Mouse (Mus musculus) urinary bladder, postnatal 10 days (tissue): ENCODE measurements around the gene Tifab.

Source experiments
- DNase-seq: peaks from one replicate; pipeline ENCODE4 v3.0.0; 2022; ENCODE audit warnings: low spot score

Tifab gene

DNA sequence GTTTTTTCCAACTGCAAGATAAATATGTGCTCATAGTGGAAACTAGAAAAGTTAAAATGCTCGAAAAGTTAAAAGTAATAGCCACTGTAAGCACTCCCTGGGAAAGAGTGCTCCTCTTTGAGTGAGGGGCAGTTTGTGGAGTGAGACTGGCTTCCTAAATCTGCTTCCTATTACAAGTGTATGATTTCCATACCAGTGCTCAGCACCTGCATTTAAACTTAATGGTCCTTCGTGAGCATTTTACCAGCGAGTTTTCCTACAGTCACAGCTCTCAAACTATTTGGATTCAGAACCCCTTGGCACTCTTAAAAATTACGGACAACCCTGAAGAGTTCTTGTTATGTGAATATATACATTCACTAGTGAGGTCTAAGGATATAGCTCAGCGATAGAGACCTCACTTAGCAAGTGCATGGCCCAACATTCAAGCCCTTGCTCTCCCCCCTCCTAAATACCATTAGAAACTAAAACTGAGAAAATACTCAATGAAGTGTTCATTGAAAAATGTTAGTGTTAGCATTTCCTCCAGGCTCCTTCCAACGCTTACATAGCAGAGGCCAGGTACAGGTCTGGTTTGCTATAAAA lies 39.4 kb downstream of the Tifab start:
- DNase-seq, result no peak

DNA sequence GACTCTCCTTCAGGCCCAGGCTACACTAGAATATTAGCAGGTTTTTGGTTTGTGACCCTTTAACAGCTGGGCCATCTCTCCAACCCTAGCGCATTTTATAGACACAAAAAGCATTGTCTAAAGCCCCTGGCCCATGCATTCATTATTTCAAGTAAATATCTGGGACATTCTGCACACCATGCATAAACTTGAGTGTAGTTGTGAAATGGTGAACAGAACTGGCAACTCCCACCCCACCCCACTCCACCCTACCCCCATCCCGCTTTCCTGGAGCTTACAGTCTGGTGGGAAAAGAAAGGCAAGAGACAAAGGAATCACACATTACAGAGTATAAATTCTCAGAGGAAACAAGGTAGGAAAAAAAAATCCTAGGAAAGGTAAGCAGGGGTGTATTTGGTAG lies 42.5 kb downstream of the Tifab start, which contains the start of gene H2afy:
TSS of gene H2afy (minus strand) at position 162 of the 400 bp plus-strand sequence.
- no peak for DNase-seq

DNA sequence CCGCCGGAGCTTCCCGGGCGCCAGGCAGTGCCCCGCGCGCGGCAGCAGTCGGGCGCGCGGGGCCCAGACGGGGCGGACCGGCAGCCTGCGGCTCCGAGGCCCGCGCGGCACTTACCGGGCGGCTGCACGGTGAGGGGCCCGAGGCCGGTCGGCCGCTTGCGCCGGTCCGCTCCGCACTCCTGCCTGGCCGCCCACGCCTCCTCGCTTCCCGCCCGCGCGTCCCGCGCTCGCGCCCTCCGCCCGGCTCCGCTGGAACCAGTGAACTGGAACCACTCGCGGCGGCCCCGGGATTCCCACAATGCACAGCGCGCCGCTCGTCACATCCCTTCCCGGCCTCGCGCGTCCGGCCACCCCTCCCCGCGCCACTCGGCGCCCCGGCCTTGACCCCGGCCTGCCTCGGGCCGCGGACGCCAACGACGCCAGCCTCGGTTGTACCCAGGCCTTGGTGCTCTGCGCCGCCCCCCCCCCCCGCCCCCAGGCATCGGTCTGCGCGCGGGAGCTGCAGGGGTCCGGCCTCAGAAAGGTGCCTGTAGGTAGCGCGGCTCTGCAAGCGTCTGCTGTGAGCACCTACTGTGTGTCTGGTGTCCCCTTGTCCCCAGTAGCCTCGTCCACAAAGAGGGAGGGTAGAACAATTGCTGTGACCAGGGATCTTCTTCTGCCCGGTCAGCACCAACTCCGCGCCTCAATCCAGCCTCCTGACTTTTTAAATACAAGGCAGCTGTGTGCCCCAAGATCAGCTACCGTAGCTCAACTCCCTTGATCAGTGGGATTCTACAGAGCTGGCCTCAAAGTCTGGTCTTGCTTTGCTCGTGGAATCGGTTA lies 43.2 kb downstream of the Tifab start:
- peak; percentile 72 for DNase-seq

DNA sequence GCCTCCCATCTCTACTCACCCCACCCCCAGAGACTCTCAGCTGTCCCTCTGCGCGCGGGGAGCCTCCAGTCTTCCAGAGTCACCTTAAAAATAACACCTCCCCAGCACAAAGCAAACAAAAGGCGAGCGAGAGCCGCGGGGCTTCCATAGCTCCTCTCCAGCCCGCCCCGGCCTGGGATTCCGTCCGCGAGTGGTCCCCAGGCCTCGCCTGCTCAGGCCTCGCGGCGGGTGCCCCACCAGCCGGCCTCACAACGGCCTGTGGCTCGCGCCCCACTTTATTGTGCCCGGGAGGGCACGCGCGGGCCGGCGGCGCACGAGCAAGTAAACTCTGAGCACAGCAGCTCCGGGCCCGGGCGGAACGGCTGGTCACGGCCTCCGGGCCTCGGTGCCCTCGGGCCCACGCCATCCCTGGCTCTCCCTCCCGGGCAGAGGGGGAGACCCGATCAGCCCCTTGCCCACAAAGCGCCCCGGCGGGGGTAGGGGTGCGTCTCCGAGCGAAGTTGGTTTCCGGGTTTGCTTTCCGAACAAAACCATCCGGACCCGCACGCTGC lies 44.0 kb downstream of the Tifab start:
- no peak for DNase-seq

DNA sequence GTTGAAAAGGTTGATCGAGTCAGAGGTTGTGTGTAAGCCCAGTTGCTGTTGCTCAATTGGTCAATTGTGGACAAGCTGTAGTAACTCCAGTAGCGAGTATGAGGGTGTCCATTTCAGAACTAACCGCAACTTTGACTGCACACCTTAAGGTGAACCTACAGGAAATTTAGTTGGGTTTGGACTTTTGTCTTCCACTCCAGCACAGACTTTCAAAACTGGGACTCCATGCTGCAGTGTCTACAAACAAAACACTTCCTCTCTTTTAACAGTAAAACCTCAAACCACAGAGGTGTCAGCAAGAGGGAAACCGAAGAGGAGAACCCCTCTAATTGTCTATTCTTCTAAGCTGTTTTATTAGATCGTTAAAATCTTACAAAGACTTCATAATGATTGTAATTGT lies 44.7 kb downstream of the Tifab start:
- DNase-seq, result no peak

DNA sequence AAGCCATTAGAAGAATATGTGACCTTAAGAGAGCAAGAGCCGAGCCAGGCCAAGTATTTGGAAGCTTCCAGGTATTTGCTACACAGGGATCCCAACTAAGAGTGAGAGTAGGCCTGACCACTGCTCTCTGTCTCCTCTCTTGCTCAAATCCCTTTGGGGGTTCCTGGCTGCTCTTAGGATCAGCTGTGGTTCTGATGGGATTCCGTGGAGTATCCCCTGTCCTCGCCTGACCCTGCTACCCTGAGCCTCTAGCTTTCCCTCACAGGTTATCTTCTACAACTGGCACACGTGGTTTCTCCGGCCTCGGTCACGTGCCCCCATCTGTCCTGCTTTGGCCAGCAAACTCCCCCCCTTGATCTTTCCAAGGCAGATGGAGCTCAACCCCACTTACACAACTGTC lies 45.7 kb downstream of the Tifab start:
- DNase-seq, result no peak

DNA sequence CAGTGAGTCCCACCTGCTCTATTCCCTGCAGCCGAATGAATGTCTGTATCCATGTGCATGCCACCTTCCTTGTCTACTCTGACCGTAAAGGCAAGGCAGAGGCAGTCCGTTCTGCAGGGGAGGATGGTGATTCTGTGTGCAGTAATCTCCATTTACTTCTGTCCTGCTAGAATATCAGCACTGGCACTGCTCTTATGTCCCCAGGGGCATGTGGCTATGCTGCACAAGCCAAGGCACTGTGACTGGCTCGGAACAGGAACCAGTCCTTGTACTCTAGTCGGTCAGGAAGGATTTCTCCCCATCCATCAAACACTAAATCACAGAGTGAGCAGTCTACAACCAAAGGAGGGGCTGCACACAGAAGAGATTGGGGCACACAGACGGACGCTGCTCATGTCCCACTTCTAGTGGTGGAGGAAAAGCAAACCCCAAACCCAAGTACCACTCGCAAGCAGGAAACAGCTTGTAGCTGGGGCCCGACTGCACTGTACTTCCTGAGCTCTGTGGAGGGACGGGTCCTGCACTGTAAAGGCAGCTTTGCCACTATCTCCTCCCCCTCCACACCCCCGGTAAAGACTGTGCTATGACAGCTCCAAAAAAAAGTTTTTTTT lies 46.3 kb downstream of the Tifab start:
- no peak for DNase-seq

DNA sequence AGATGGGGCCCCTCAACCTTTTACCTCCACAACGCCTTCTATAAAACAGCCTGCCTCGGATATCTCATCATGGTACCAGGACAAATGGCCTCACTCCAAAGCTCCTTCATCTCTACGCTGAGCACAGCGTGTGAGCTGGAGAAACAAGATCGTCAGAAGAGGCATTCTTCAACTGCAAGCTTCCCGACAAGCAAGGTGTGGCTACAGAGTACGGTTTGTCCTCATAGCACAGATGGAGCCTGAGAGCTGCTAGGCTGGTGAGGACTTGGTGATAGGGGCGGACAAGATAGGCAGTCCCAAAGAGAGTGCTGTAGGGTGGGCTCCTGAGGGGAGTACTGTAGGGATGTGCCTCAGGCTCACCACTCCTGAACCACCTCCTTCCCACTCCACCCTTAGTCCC lies 48.1 kb downstream of the Tifab start:
- DNase-seq, result no peak

DNA sequence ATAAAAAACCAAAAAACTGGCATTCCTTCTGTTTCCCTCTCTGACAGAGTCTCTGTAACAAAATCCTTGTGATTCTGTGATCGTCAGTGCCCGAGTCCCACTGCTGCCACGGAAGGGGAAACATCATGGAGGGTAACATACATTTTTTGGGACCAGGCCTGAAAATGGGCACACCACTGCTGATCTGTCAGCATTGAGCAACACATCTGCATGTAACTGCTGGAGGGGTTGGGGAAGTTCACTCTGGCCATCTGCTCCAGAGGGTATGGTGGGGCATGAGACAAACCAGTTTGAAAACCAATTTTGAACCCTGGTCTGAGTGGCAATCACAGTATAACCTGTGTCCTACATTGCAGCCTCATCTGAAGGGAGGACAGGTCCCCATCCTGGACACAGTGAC lies 49.1 kb downstream of the Tifab start:
- DNase-seq, result no peak

DNA sequence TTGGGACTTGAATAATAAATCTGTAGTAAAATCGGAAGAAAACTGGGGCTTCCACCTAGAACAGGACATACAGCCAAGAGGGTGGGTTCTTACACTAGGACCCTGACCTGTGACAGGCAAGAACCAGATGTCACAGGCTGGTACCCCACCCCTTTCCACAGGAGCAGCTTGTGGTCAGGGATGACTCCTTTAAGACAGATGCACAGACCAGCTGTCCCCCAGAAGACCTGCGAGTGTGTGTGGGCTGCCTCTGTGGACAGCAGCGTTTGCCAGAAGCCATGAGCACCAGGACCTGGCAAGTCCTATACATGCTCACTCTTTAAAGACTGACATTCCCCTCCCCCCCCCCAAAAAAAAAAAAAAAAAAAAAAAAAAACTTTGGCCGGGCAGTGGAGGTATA lies 49.7 kb downstream of the Tifab start:
- no peak for DNase-seq

DNA sequence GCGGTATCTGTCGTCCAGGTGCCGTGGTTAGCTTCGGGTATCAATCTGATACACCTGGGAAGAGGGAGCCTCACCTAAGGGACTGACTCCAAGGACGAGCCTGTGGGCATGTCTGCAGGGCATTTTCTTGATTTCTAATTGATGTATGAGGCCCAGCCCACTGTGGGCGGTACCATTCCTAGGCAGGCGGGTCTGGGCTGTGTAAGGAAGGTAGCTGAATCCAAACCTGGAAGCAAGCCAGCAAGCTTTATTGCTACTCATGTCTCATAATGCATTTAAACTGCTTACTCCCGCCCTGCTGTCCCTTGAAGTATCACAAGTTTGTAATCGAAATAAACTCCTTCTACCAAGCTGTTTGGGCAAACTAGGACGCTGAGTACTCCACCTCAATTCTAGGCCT lies 53.1 kb downstream of the Tifab start:
- no peak for DNase-seq
